Mouse (Mus musculus) A20 (cell line): ENCODE results near the gene Pak6.

Experiments used
- DNase-seq: peaks from one replicate; pipeline ENCODE4 v3.0.0-alpha.2; 2011; ENCODE audit warnings: low read depth, low spot score

The Pak6 gene

GRCm38 (mm10) chr2:118697311-118697877 is 34.3 kb downstream of the Pak6 start:
- no peak for DNase-seq

GRCm38 (mm10) chr2:118697955-118698354 is 34.9 kb downstream of the Pak6 start:
- DNase-seq: no peak

- DNase-seq: peak; percentile 82
Observed at GRCm38 (mm10) chr2:118700179-118701062, 37.3 kb downstream of the Pak6 start.

- DNase-seq: no peak
Observed at GRCm38 (mm10) chr2:118701161-118701560, 38.1 kb downstream of the Pak6 start.

- no peak for DNase-seq
Observed at GRCm38 (mm10) chr2:118701971-118702882, 39.1 kb downstream of the Pak6 start.

GRCm38 (mm10) chr2:118702883-118703761 is 40.0 kb downstream of the Pak6 start:
- DNase-seq: no peak

- no peak for DNase-seq
Observed at GRCm38 (mm10) chr2:118703913-118704730, 41.0 kb downstream of the Pak6 start, which contains the start of gene Ankrd63. Gene Ankrd63 (minus strand): TSS chr2:118703963.

- no peak for DNase-seq
Observed at GRCm38 (mm10) chr2:118706436-118706835, 43.3 kb downstream of the Pak6 start.

- no peak for DNase-seq
Observed at GRCm38 (mm10) chr2:118708472-118708871, 45.4 kb downstream of the Pak6 start.

GRCm38 (mm10) chr2:118709655-118710221 is 46.6 kb downstream of the Pak6 start:
- DNase-seq: no peak

- no peak for DNase-seq
Observed at GRCm38 (mm10) chr2:118711038-118711494, 48.0 kb downstream of the Pak6 start.

- peak; percentile 72 for DNase-seq
Observed at GRCm38 (mm10) chr2:118713631-118714030, 50.5 kb downstream of the Pak6 start.

- DNase-seq: no peak
Observed at GRCm38 (mm10) chr2:118714230-118714629, 51.1 kb downstream of the Pak6 start.

- DNase-seq: no peak
Observed at GRCm38 (mm10) chr2:118716677-118717076, 53.6 kb downstream of the Pak6 start.

GRCm38 (mm10) chr2:118723693-118724486 is 60.8 kb downstream of the Pak6 start:
- DNase-seq: no peak

- DNase-seq: no peak
Observed at GRCm38 (mm10) chr2:118725511-118725910, 62.4 kb downstream of the Pak6 start.

GRCm38 (mm10) chr2:118726873-118727272 is 63.8 kb downstream of the Pak6 start:
- no peak for DNase-seq

- DNase-seq: no peak
Observed at GRCm38 (mm10) chr2:118727911-118728310, 64.8 kb downstream of the Pak6 start.

GRCm38 (mm10) chr2:118728337-118728736 is 65.2 kb downstream of the Pak6 start, which contains the start of gene Plcb2:
Gene Plcb2 (minus strand): TSS chr2:118728438.
- no peak for DNase-seq
